8 mouse cellular contexts compared by ENCODE assay signal in genomic region chr7:110265796-110266195, GRCm38 (mm10). TPM values are rescaled to one million over a fixed set of nuclear protein-coding genes. Genes with fewer than 3 reads are reported as not detected.
A peak's percentile ranks its signal among the peaks of the same experiment; 100 is the strongest.
DNase-seq lines count a peak whose midpoint lies in the region; ATAC-seq and TF ChIP-seq lines count a peak whose summit lies in the region.

No protein-coding gene starts in this region.

- peak; percentile 98 for TF ChIP-seq CTCF in liver, adult 2 months (IDR thresholded peaks at IDR 0.05; ENCODE audit: low read depth, low read length)

- H3K4me1 ChIP-seq in midbrain, embryonic 14.5 days (ENCODE audit: control insufficient read depth, insufficient read depth, low read length) = no peaks in the 10 kb centered on the region
- no peaks in the 10 kb centered on the region for H3K4me1 ChIP-seq in midbrain, embryonic 13.5 days (replicated peaks)
- H3K4me1 ChIP-seq in liver, adult 2 months (ENCODE audit: control insufficient read depth, insufficient read depth, low read length) = no peaks in the 10 kb centered on the region

- H3K27ac ChIP-seq in midbrain, embryonic 14.5 days (replicated peaks; ENCODE audit: low read depth, low read length) = no peak overlapping the region
- H3K27ac ChIP-seq in midbrain, embryonic 13.5 days = no peak overlapping the region
- H3K27ac ChIP-seq in liver, adult 2 months (replicated peaks; ENCODE audit: insufficient read depth, low read depth, low read length) = no peak overlapping the region

- ATAC-seq in midbrain, embryonic 14.5 days (ENCODE audit: low FRiP score, low TSS enrichment) = no peak
- ATAC-seq in midbrain, embryonic 13.5 days = no peak

- no peaks in the 10 kb centered on the region for H3K9me3 ChIP-seq in midbrain, embryonic 14.5 days (ENCODE audit: control insufficient read depth, low read length)
- H3K9me3 ChIP-seq in midbrain, embryonic 13.5 days = no peaks in the 10 kb centered on the region

- no peak overlapping the region for H3K4me2 ChIP-seq in midbrain, embryonic 14.5 days (ENCODE audit: low read length)
- H3K4me2 ChIP-seq in midbrain, embryonic 13.5 days (replicated peaks) = no peak overlapping the region

- no peaks in the 10 kb centered on the region for H3K36me3 ChIP-seq in midbrain, embryonic 14.5 days (ENCODE audit: control insufficient read depth, insufficient read depth, low read length)
- H3K36me3 ChIP-seq in midbrain, embryonic 13.5 days = 0 out of 2 replicates have a peak, but pooled peaks cover 4% of the 10 kb centered on the region
- H3K36me3 ChIP-seq in liver, adult 2 months (ENCODE audit: control insufficient read depth, insufficient read depth, low read length) = peaks cover 4% of the 10 kb centered on the region; the same call in 1 of the 2 replicates

- no peaks in the 10 kb centered on the region for H3K27me3 ChIP-seq in midbrain, embryonic 14.5 days (ENCODE audit: control insufficient read depth, insufficient read depth, low read length)
- H3K27me3 ChIP-seq in midbrain, embryonic 13.5 days = no peaks in the 10 kb centered on the region
- no peaks in the 10 kb centered on the region for H3K27me3 ChIP-seq in liver, adult 2 months (ENCODE audit: control insufficient read depth, insufficient read depth, low read length)

- peak; percentile 79 for DNase-seq in midbrain, embryonic 14.5 days
- peak; percentile 81 for DNase-seq in c-Kit-positive CD71-positive TER-119-positive erythroid progenitor cells, embryonic 14.5 days (ENCODE audit: low spot score)
- peak; percentile 77 to 83 for DNase-seq in gastrocnemius, adult 8-10 months (ENCODE audit: low spot score in 2 of 2)
- peak; percentile 93 for DNase-seq in kidney, adult 9 months
- peak; percentile 58 for DNase-seq in liver, adult 2 months (ENCODE audit: extremely low read depth, low read depth, low spot score)
- peak; percentile 88 for DNase-seq in ovary, postnatal 36 days (ENCODE audit: low spot score)
- DNase-seq in thymus, postnatal 14 days = peak; percentile 88

- no peaks in the 10 kb centered on the region for H3K79me2 ChIP-seq in liver, adult 2 months (ENCODE audit: control insufficient read depth, insufficient read depth, low read length)

- H3K4me3 ChIP-seq in midbrain, embryonic 14.5 days (replicated peaks; ENCODE audit: low read depth, low read length) = no peak overlapping the region
- H3K4me3 ChIP-seq in midbrain, embryonic 13.5 days (replicated peaks) = no peak overlapping the region
- no peak overlapping the region for H3K4me3 ChIP-seq in liver, adult 2 months (ENCODE audit: insufficient read depth, low read depth, low read length)

- no peak for TF ChIP-seq POLR2A in liver, adult 2 months (IDR thresholded peaks at IDR 0.05; ENCODE audit: extremely low read depth, insufficient read depth, low read length)

- H3K9ac ChIP-seq in midbrain, embryonic 14.5 days (replicated peaks; ENCODE audit: low read length) = no peak overlapping the region
- no peak overlapping the region for H3K9ac ChIP-seq in midbrain, embryonic 13.5 days (replicated peaks)
- no peak overlapping the region for H3K9ac ChIP-seq in liver, adult 2 months (ENCODE audit: low read depth, low read length)

- WGBS in midbrain, embryonic 14.5 days = 37% methylated on average over 7 of the region's 7 CpGs
- WGBS in midbrain, embryonic 13.5 days = 34% methylated on average over 7 of the region's 7 CpGs
- 14% methylated on average over 7 of the region's 7 CpGs for WGBS in liver, adult 2 months

RNA-seq across cellular contexts. Expression of gene Swap70, which starts 44.3 kb away (rescaled TPM):
- polyA plus RNA-seq in midbrain, embryonic 14.5 days (2014; fragmentation: Nextera tagmentation; extraction: Ambion mirVana) = 3.7 and 8.4 TPM in 2 replicates
- 10.2 TPM in 2 replicates for polyA plus RNA-seq in midbrain, embryonic 13.5 days (2015; fragmentation: Nextera tagmentation; extraction: Ambion mirVana)
- 1 to 10 TPM; 4.5 to 6.0 (median 5.4) TPM for total RNA-seq in gastrocnemius, adult 8-10 months (2022)
- 9.7 and 10.5 TPM in 2 replicates for total RNA-seq in liver, adult 2 months (2014; rRNA removed)
- polyA plus RNA-seq in liver, adult 2 months (2012; rRNA removed) = 2.2 and 2.8 TPM in 2 replicates
